Mouse (Mus musculus) lung, postnatal 0 days (tissue): ENCODE data around the gene Pgbd5. TPM values are rescaled to one million over a fixed set of nuclear protein-coding genes. Genes with fewer than 3 reads are reported as not detected.

Source experiments
- ATAC-seq: fragments of 200-750 bp; cut with Nextera tagmentation; 2 replicates; pipeline ENCODE4 v1.8.0; 2017; ENCODE audit warnings: moderate library complexity
- DNase-seq: peaks from one replicate; pipeline ENCODE4 v3.0.0-alpha.2; 2016; ENCODE audit warnings: low spot score
- H3K27ac ChIP-seq: fragments of 300-500 bp; sonication (generic); 2 replicates; pipeline ENCODE4 v1.5.1; 2014; ENCODE audit warnings: antibody characterized with exemption, mild to moderate bottlenecking, low read length, mixed read lengths
- H3K27me3 ChIP-seq: fragments of 300-500 bp; sonication (generic); replicated peaks from 2 replicates; pipeline ENCODE4 v1.6.1; 2014; ENCODE audit warnings: low read length, mixed read lengths; ENCODE audit not compliant: insufficient read depth
- H3K36me3 ChIP-seq: fragments of 300-500 bp; sonication (generic); 2 replicates; pipeline ENCODE4 v1.6.1; 2014; ENCODE audit warnings: low read length, mixed read lengths; ENCODE audit not compliant: insufficient read depth
- H3K4me1 ChIP-seq: fragments of 300-500 bp; sonication (generic); 2 replicates; pipeline ENCODE4 v1.6.1; 2014; ENCODE audit warnings: antibody characterized with exemption, low read depth, low read length, mixed read lengths; ENCODE audit not compliant: insufficient read depth
- H3K4me2 ChIP-seq: fragments of 300-500 bp; sonication (generic); replicated peaks from 2 replicates; pipeline ENCODE4 v1.6.1; 2014; ENCODE audit warnings: low read depth, mild to moderate bottlenecking, low read length, moderate library complexity, mixed read lengths
- H3K4me3 ChIP-seq: fragments of 300-500 bp; sonication (generic); 2 replicates; pipeline ENCODE4 v1.5.1; 2014; ENCODE audit warnings: low read depth, low read length
- H3K9ac ChIP-seq: fragments of 300-500 bp; sonication (generic); replicated peaks from 2 replicates; pipeline ENCODE4 v1.6.1; 2014; ENCODE audit warnings: low read depth, mild to moderate bottlenecking
- H3K9me3 ChIP-seq: fragments of 300-500 bp; sonication (generic); 2 replicates; pipeline ENCODE4 v1.6.1; 2016; ENCODE audit warnings: low read length, mixed read lengths
- CTCF ChIP-seq: IDR thresholded peaks from 2 replicates; pipeline ENCODE4 v1.5.1; 2016; ENCODE audit warnings: antibody characterized with exemption, mild to moderate bottlenecking
- EP300 ChIP-seq: IDR thresholded peaks from 2 replicates; pipeline ENCODE4 v1.6.1; 2016; ENCODE audit warnings: antibody characterized with exemption, mild to moderate bottlenecking, control low read depth
- WGBS: fragments of 180-500 bp; shearing (Covaris S2); extraction: QIAGEN DNeasy Blood & Tissue Kit; methylation state at CpG from one replicate; pipeline ENCODE4 v1.1.7; 2014; 5-methylcytosine and 5-hydroxymethylcytosine counted together
- polyA plus RNA-seq: library from polyadenylated mRNA; unstranded; fragments of >200 nt; fragmentation: Nextera tagmentation; extraction: Ambion mirVana; gene quantifications from 2 replicates; pipeline ENCODE4 v1.2.1, GENCODE M21; 2015

Pgbd5 gene
- polyA plus RNA-seq, 1 experiment from 2014 or later: 5.6 TPM

- Histone ChIP-seq H3K9ac (no peak overlapping the region), H3K4me3 (no peak overlapping the region), H3K4me2 (no peak overlapping the region), H3K27ac (no peak overlapping the region), H3K4me1 (no peaks in the 10 kb centered on the region; the same call in 1 of the 2 replicates), H3K27me3 (no peaks in the 10 kb centered on the region), H3K9me3 (no peaks in the 10 kb centered on the region), H3K36me3 (no peaks in the 10 kb centered on the region)
- no peak for ATAC-seq
- 61% methylated on average over 10 of the region's 10 CpGs for WGBS
- no peak for DNase-seq
- no peak for TF ChIP-seq EP300
- TF ChIP-seq CTCF: no peak
Measured at GRCm38 (mm10) chr8:124392271-124393012, 47.0 kb downstream of the Pgbd5 start.

DNA sequence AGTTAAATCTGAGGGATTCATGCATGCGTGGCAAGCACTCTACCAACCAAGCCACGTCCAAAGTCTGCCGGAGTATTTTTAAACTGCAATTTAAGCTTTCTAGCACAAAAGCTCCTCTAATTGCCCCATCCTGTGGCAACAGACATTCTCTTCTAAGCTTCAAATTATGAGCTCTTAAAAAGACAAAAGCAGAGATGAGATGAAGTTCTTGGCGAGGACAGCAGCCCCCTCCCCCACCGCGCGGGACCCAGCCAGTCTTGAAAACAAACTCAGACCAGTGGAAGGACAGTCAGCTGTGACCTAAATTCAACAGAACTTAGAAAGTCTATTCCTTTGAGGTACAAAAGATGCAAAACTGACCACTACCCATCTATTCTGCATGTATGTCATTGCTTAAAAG is 48.3 kb downstream of the Pgbd5 start:
- no peak for TF ChIP-seq CTCF
- no peak for TF ChIP-seq EP300
- ATAC-seq (no peak), DNase-seq (no peak)
- H3K4me1 ChIP-seq: no peaks in the 10 kb centered on the region
- H3K27ac ChIP-seq: no peak overlapping the region
- H3K27me3 ChIP-seq: no peaks in the 10 kb centered on the region
- H3K9ac ChIP-seq: no peak overlapping the region
- WGBS: 84% methylated on average over 7 of the region's 7 CpGs
- no peaks in the 10 kb centered on the region for H3K36me3 ChIP-seq
- no peak overlapping the region for H3K4me3 ChIP-seq
- no peak overlapping the region for H3K4me2 ChIP-seq
- no peaks in the 10 kb centered on the region for H3K9me3 ChIP-seq

DNA sequence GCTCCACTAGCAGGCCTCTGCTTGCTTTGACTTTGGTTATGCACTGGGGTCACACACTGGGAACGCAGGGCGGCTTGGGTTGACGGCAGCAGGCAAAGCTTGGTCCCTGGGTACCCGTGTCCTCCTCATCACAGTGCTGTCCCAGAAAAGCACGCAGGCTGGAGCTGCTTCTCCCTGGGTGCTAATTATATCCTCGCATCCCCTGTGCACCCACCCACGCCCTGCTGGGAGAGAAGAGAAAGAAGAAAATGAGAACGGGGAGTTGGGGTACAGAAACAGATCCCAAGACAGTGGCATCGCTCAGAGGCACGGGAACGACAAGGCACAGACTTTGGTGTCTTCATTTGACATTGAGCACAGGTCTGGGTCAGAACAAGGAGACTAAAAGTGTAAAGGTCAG is 50.0 kb downstream of the Pgbd5 start:
- no peaks in the 10 kb centered on the region for H3K4me1 ChIP-seq
- no peak overlapping the region for H3K27ac ChIP-seq
- H3K27me3 ChIP-seq: no peaks in the 10 kb centered on the region
- no peak for DNase-seq
- H3K9me3 ChIP-seq: no peaks in the 10 kb centered on the region
- H3K9ac ChIP-seq: no peak overlapping the region
- WGBS: 81% methylated on average over 11 of the region's 11 CpGs
- H3K4me3 ChIP-seq: no peak overlapping the region
- no peaks in the 10 kb centered on the region for H3K36me3 ChIP-seq
- TF ChIP-seq EP300 (no peak), CTCF (no peak)
- H3K4me2 ChIP-seq: no peak overlapping the region
- no peak for ATAC-seq

DNA sequence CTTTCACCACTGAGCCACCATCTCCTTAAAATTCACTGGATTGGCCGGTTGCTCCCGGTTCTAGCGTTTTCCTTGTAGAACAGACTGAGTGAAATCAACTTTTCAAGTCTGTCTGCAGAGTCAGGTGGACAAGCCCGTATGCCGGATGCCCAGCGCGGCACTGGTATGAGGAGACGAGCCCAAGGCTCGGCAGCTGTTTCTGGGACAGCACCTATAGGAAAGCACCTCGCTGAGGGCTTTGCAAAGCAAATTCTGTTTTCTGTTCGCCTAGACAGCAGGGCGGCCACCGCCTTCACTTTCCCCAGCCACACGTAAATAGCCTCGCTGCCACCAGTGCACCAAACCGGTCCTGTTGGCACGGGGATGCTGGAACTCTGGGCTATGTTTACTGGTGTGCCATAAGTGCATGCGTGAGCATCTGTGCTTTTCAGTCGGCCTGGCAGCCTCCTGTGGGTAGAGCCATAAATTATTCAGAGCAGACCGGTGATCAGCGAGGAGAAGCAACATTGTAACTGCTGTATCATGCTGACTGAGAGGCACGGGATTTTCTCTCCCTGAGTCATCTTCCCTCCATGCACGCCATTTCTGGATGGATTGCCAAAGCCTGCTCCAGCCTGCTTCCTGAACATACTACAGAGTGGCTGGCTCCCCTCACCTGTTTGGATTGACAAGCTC is 53.1 kb downstream of the Pgbd5 start:
- 79% methylated on average over 23 of the region's 23 CpGs for WGBS
- Histone ChIP-seq H3K36me3 (no peaks in the 10 kb centered on the region), H3K4me3 (no peak overlapping the region), H3K27ac (no peak overlapping the region), H3K9ac (no peak overlapping the region), H3K9me3 (no peaks in the 10 kb centered on the region), H3K4me2 (no peak overlapping the region), H3K4me1 (no peaks in the 10 kb centered on the region), H3K27me3 (no peaks in the 10 kb centered on the region)
- no peak for DNase-seq
- ATAC-seq: no peak
- TF ChIP-seq EP300: no peak
- TF ChIP-seq CTCF: no peak

DNA sequence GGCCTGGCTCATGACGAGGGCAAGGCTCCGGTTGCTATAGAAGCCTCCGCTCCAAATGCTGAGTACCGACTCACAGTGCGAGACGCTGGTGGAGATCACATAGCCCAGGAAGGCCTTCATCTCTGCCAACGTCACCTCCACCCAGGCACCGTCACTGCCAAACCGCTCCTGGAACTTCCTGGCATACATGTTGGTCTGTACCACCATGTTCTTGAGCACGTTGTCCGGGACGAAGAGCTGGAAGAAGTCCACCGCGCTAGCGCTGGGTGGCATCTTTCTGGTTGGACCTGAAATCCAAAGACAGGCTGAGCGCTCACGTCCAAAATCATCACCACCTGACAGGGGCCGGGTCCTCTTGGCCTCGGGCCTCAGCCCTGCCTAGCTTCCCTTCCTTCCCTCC is 55.1 kb downstream of the Pgbd5 start:
- Histone ChIP-seq H3K27me3 (no peaks in the 10 kb centered on the region), H3K27ac (no peak overlapping the region), H3K36me3 (no peaks in the 10 kb centered on the region), H3K4me2 (no peak overlapping the region), H3K4me3 (no peak overlapping the region), H3K9me3 (no peaks in the 10 kb centered on the region), H3K4me1 (no peaks in the 10 kb centered on the region), H3K9ac (no peak overlapping the region)
- 90% methylated on average over 19 of the region's 19 CpGs for WGBS
- no peak for DNase-seq
- ATAC-seq: no peak
- TF ChIP-seq CTCF (no peak), EP300 (no peak)

DNA sequence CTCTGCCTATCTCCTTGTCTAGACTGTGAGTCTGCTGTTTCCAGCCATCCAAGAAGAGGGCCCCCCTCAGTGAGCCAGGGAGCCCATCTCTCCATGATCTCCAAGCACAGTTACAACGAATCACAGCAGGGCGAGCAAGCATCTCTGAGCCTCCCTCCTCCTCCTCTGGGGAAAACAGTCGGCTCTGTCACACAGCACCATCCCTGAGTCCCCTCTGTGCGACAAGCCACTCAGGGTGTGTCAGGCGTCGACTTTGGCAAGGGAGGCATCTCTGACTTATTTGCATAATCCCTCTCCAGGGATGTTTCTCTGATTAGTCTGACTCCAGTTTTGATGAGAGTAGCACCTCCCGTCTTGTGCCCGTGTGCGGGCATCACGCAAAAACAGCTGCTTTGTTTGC is 57.2 kb downstream of the Pgbd5 start:
- DNase-seq (no peak), ATAC-seq (no peak)
- Histone ChIP-seq H3K4me2 (no peak overlapping the region), H3K9ac (no peak overlapping the region), H3K4me1 (no peaks in the 10 kb centered on the region), H3K27me3 (no peaks in the 10 kb centered on the region), H3K4me3 (no peak overlapping the region), H3K9me3 (no peaks in the 10 kb centered on the region), H3K36me3 (no peaks in the 10 kb centered on the region), H3K27ac (no peak overlapping the region)
- TF ChIP-seq CTCF (no peak), EP300 (no peak)
- WGBS: 68% methylated on average over 10 of the region's 10 CpGs
